Mouse (Mus musculus): ENCODE data around the gene Ptk7.

Ptk7 gene

GRCm38 (mm10) chr17:46644152-46644805, 15.0 kb upstream of the Ptk7 start:
- no peak for DNase-seq

- DNase-seq: no peak
Observed at GRCm38 (mm10) chr17:46642060-46642459, 12.8 kb upstream of the Ptk7 start.

GRCm38 (mm10) chr17:46639929-46640328, 10.6 kb upstream of the Ptk7 start:
- DNase-seq: no peak

- peak; percentile 80 for DNase-seq
Observed at GRCm38 (mm10) chr17:46636831-46637523, 7.7 kb upstream of the Ptk7 start.

GRCm38 (mm10) chr17:46629685-46630441, 559 bp upstream of the Ptk7 start:
- DNase-seq: peak; percentile 90

- no peak for DNase-seq
Observed at GRCm38 (mm10) chr17:46628471-46628790, 873 bp downstream of the Ptk7 start.

GRCm38 (mm10) chr17:46627409-46627808, 1.9 kb downstream of the Ptk7 start:
- DNase-seq: no peak

GRCm38 (mm10) chr17:46624598-46624997, 4.7 kb downstream of the Ptk7 start:
- no peak for DNase-seq

GRCm38 (mm10) chr17:46623819-46624557, 5.3 kb downstream of the Ptk7 start:
- peak; percentile 52 for DNase-seq

GRCm38 (mm10) chr17:46622269-46622668, 7.0 kb downstream of the Ptk7 start:
- DNase-seq: no peak

GRCm38 (mm10) chr17:46621324-46621723, 8.0 kb downstream of the Ptk7 start:
- DNase-seq: peak; percentile 78

- no peak for DNase-seq
Observed at GRCm38 (mm10) chr17:46619683-46620357, 9.5 kb downstream of the Ptk7 start.

GRCm38 (mm10) chr17:46618769-46619682, 10.3 kb downstream of the Ptk7 start:
- DNase-seq: no peak

GRCm38 (mm10) chr17:46618394-46618768, 10.9 kb downstream of the Ptk7 start:
- peak; percentile 32 for DNase-seq

- DNase-seq: no peak
Observed at GRCm38 (mm10) chr17:46617799-46618198, 11.5 kb downstream of the Ptk7 start.

GRCm38 (mm10) chr17:46613229-46613628, 16.1 kb downstream of the Ptk7 start:
- DNase-seq: no peak

- peak; percentile 65 for DNase-seq
Observed at GRCm38 (mm10) chr17:46612820-46613219, 16.5 kb downstream of the Ptk7 start.

- no peak for DNase-seq
Observed at GRCm38 (mm10) chr17:46612189-46612588, 17.1 kb downstream of the Ptk7 start.

- no peak for DNase-seq
Observed at GRCm38 (mm10) chr17:46611316-46611715, 18.0 kb downstream of the Ptk7 start.

- peak; percentile 75 for DNase-seq
Observed at GRCm38 (mm10) chr17:46609721-46610514, 19.4 kb downstream of the Ptk7 start.

GRCm38 (mm10) chr17:46605987-46606386, 23.3 kb downstream of the Ptk7 start:
- DNase-seq: no peak
